Mouse (Mus musculus) embryonic fibroblast, embryonic 13.5 days (primary cell): Measurements from ENCODE around the gene Scamp1.

Experiments used
- CTCF ChIP-seq: IDR thresholded peaks from 2 replicates; pipeline ENCODE4 v1.5.1; 2011; ENCODE audit warnings: mild to moderate bottlenecking, control low read depth, low read length, moderate library complexity, borderline replicate concordance; ENCODE audit not compliant: insufficient read depth
- POLR2A ChIP-seq: IDR thresholded peaks from 2 replicates; pipeline ENCODE4 v1.6.1; 2011; ENCODE audit warnings: low read depth, mild to moderate bottlenecking, control low read depth, low read length, moderate library complexity

GRCm38 (mm10) chr13:94253052-94253451, 32.6 kb downstream of the Scamp1 start:
- TF ChIP-seq CTCF (no peak), POLR2A (no peak)
